Mouse (Mus musculus): ENCODE measurements around the gene Bend4. TPM values are rescaled to one million over a fixed set of nuclear protein-coding genes. Genes with fewer than 3 reads are reported as not detected.

Gene Bend4
- total RNA-seq (2017): 3.1 and 3.8 TPM in 2 replicates

GRCm38 (mm10) chr5:67427443-67428360 is at the start of gene Bend4:
TSS of gene Bend4 (minus strand) at chr5:67428310.
- ATAC-seq (ENCODE audit: extremely low read depth, insufficient number of reproducible peaks, low FRiP score, poor library complexity, severe bottlenecking): 0 out of 2 replicates have a peak, but pooled peaks have one; percentile 8

- ATAC-seq (ENCODE audit: extremely low read depth, insufficient number of reproducible peaks, low FRiP score, poor library complexity, severe bottlenecking): no peak
Measured at GRCm38 (mm10) chr5:67473723-67474122, 45.6 kb upstream of the Bend4 start.

- no peak for ATAC-seq (ENCODE audit: extremely low read depth, insufficient number of reproducible peaks, low FRiP score, poor library complexity, severe bottlenecking)
Measured at GRCm38 (mm10) chr5:67473094-67473493, 45.0 kb upstream of the Bend4 start.

GRCm38 (mm10) chr5:67466866-67467530 is 38.9 kb upstream of the Bend4 start:
- ATAC-seq (ENCODE audit: extremely low read depth, insufficient number of reproducible peaks, low FRiP score, poor library complexity, severe bottlenecking): no peak

- no peak for ATAC-seq (ENCODE audit: extremely low read depth, insufficient number of reproducible peaks, low FRiP score, poor library complexity, severe bottlenecking)
Measured at GRCm38 (mm10) chr5:67464899-67465298, 36.8 kb upstream of the Bend4 start.

- ATAC-seq (ENCODE audit: extremely low read depth, insufficient number of reproducible peaks, low FRiP score, poor library complexity, severe bottlenecking): no peak
Measured at GRCm38 (mm10) chr5:67463636-67464035, 35.5 kb upstream of the Bend4 start.

- no peak for ATAC-seq (ENCODE audit: extremely low read depth, insufficient number of reproducible peaks, low FRiP score, poor library complexity, severe bottlenecking)
Measured at GRCm38 (mm10) chr5:67462331-67462730, 34.2 kb upstream of the Bend4 start.

- no peak for ATAC-seq (ENCODE audit: extremely low read depth, insufficient number of reproducible peaks, low FRiP score, poor library complexity, severe bottlenecking)
Measured at GRCm38 (mm10) chr5:67456841-67457240, 28.7 kb upstream of the Bend4 start.

- no peak for ATAC-seq (ENCODE audit: extremely low read depth, insufficient number of reproducible peaks, low FRiP score, poor library complexity, severe bottlenecking)
Measured at GRCm38 (mm10) chr5:67454282-67454681, 26.2 kb upstream of the Bend4 start.

- ATAC-seq (ENCODE audit: extremely low read depth, insufficient number of reproducible peaks, low FRiP score, poor library complexity, severe bottlenecking): peak; percentile 71; the same call in 1 of the 2 replicates
Measured at GRCm38 (mm10) chr5:67449957-67450630, 22.0 kb upstream of the Bend4 start.

GRCm38 (mm10) chr5:67446526-67446925 is 18.4 kb upstream of the Bend4 start:
- ATAC-seq (ENCODE audit: extremely low read depth, insufficient number of reproducible peaks, low FRiP score, poor library complexity, severe bottlenecking): no peak

- ATAC-seq (ENCODE audit: extremely low read depth, insufficient number of reproducible peaks, low FRiP score, poor library complexity, severe bottlenecking): no peak
Measured at GRCm38 (mm10) chr5:67444217-67445050, 16.3 kb upstream of the Bend4 start.

- no peak for ATAC-seq (ENCODE audit: extremely low read depth, insufficient number of reproducible peaks, low FRiP score, poor library complexity, severe bottlenecking)
Measured at GRCm38 (mm10) chr5:67442813-67443450, 14.8 kb upstream of the Bend4 start.

GRCm38 (mm10) chr5:67440563-67440962 is 12.5 kb upstream of the Bend4 start:
- no peak for ATAC-seq (ENCODE audit: extremely low read depth, insufficient number of reproducible peaks, low FRiP score, poor library complexity, severe bottlenecking)

- ATAC-seq (ENCODE audit: extremely low read depth, insufficient number of reproducible peaks, low FRiP score, poor library complexity, severe bottlenecking): no peak
Measured at GRCm38 (mm10) chr5:67437403-67437802, 9.3 kb upstream of the Bend4 start.

GRCm38 (mm10) chr5:67426478-67427442 is 1.4 kb downstream of the Bend4 start:
- ATAC-seq (ENCODE audit: extremely low read depth, insufficient number of reproducible peaks, low FRiP score, poor library complexity, severe bottlenecking): no peak

GRCm38 (mm10) chr5:67426011-67426410 is 2.1 kb downstream of the Bend4 start:
- ATAC-seq (ENCODE audit: extremely low read depth, insufficient number of reproducible peaks, low FRiP score, poor library complexity, severe bottlenecking): no peak

Data from neutrophil, adult 5-6 weeks (primary cell).